Mouse (Mus musculus) cortical plate, adult 2 months (tissue): ENCODE results near the gene Gfod1.

ENCODE experiments used
- CTCF ChIP-seq: fragments of 200-500 bp; IDR thresholded peaks from 2 replicates; pipeline ENCODE4 v1.5.1; 2011; ENCODE audit warnings: mild to moderate bottlenecking, control low read depth, low read length; ENCODE audit not compliant: insufficient read depth; ENCODE audit errors: extremely low read depth
- POLR2A ChIP-seq: fragments of 200-500 bp; IDR thresholded peaks from 2 replicates; pipeline ENCODE4 v1.6.1; 2011; ENCODE audit warnings: mild to moderate bottlenecking, low read length, control low read depth; ENCODE audit not compliant: insufficient read depth; ENCODE audit errors: extremely low read depth

GRCm38 (mm10) chr13:43210956-43211355 is 93.0 kb downstream of the Gfod1 start:
- no peak for TF ChIP-seq CTCF
- no peak for TF ChIP-seq POLR2A
